Mouse (Mus musculus): Measurements from ENCODE around the gene Cyp4f37.

Gene Cyp4f37

GRCm38 (mm10) chr17:32685048-32685750 is 64.1 kb downstream of the Cyp4f37 start, which contains the start of gene Cyp4f15:
Gene Cyp4f15, plus strand, starts transcription at chr17:32685627.
- DNase-seq (ENCODE audit: low spot score in 2 of 2) = peak; percentile 63 to 73
